Mouse (Mus musculus) lung, embryonic 14.5 days (tissue): ENCODE data around the gene Eif4ebp2. TPM values are rescaled to one million over a fixed set of nuclear protein-coding genes. Genes with fewer than 3 reads are reported as not detected.

ENCODE experiments used
- ATAC-seq: fragments of 200-750 bp; cut with Nextera tagmentation; 2 replicates; pipeline ENCODE4 v1.8.0; 2017; ENCODE audit warnings: mild to moderate bottlenecking, moderate TSS enrichment, moderate library complexity; ENCODE audit not compliant: insufficient read depth
- DNase-seq: peaks from one replicate; pipeline ENCODE4 v3.0.0-alpha.2; 2015
- H3K27ac ChIP-seq: fragments of 300-500 bp; sonication (generic); 2 replicates; pipeline ENCODE4 v1.5.1; 2014; ENCODE audit warnings: low read depth, mild to moderate bottlenecking, moderate library complexity
- H3K27me3 ChIP-seq: fragments of 300-500 bp; sonication (generic); 2 replicates; pipeline ENCODE4 v1.6.1; 2014; ENCODE audit warnings: low read length, control low read depth; ENCODE audit not compliant: insufficient read depth
- H3K36me3 ChIP-seq: fragments of 300-500 bp; sonication (generic); 2 replicates; pipeline ENCODE4 v1.6.1; 2014; ENCODE audit warnings: control low read depth; ENCODE audit not compliant: insufficient read depth
- H3K4me1 ChIP-seq: fragments of 300-500 bp; sonication (generic); 2 replicates; pipeline ENCODE4 v1.6.1; 2014; ENCODE audit warnings: antibody characterized with exemption, control low read depth; ENCODE audit not compliant: insufficient read depth
- H3K4me2 ChIP-seq: fragments of 300-500 bp; sonication (generic); 2 replicates; pipeline ENCODE4 v1.6.1; 2014; ENCODE audit warnings: mild to moderate bottlenecking
- H3K4me3 ChIP-seq: fragments of 300-500 bp; sonication (generic); 2 replicates; pipeline ENCODE4 v1.5.1; 2014; ENCODE audit warnings: low read depth, low read length
- H3K9ac ChIP-seq: fragments of 300-500 bp; sonication (generic); 2 replicates; pipeline ENCODE4 v1.6.1; 2014
- H3K9me3 ChIP-seq: fragments of 300-500 bp; sonication (generic); 2 replicates; pipeline ENCODE4 v1.6.1; 2016; ENCODE audit warnings: low read depth, low read length, control low read depth
- CTCF ChIP-seq: IDR thresholded peaks from 2 replicates; pipeline ENCODE4 v1.5.1; 2016; ENCODE audit warnings: antibody characterized with exemption, low read depth
- WGBS: fragments of 180-500 bp; shearing (Covaris S2); extraction: QIAGEN DNeasy Blood & Tissue Kit; methylation state at CpG from one replicate; pipeline ENCODE4 v1.1.7; 2014; 5-methylcytosine and 5-hydroxymethylcytosine counted together
- polyA plus RNA-seq: library from polyadenylated mRNA; unstranded; fragments of >200 nt; fragmentation: Nextera tagmentation; extraction: Ambion mirVana; gene quantifications from 2 replicates; pipeline ENCODE4 v1.2.1, GENCODE M21; 2014

Gene Eif4ebp2
- polyA plus RNA-seq, 1 experiment from 2014 or later: 57.4 TPM

DNA sequence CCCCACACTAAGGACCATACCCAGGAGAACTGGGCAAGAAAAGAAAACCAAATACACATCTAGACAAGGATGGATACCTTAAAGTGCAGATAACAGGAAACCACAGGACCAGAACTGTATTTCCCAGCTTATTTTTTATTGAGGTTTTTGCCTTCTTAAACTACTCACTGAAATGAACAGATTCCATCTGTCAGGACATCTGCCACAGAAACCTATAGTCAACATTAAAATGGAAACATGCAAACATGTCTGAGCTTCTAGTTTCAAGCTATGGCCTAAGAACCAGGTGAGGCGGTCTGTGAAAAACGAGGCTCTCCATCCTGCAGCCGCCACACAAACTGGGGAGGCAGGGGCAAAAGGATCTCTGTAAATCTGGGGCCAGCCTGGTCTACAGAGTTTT lies 7.4 kb downstream of the Eif4ebp2 start:
- no peak overlapping the region for H3K9ac ChIP-seq
- no peaks in the 10 kb centered on the region for H3K27me3 ChIP-seq
- WGBS: 63% methylated on average over 3 of the region's 3 CpGs
- H3K27ac ChIP-seq: no peak overlapping the region
- no peak overlapping the region for H3K4me3 ChIP-seq
- no peaks in the 10 kb centered on the region for H3K4me1 ChIP-seq
- H3K9me3 ChIP-seq: no peaks in the 10 kb centered on the region
- TF ChIP-seq CTCF: no peak
- no peak overlapping the region for H3K4me2 ChIP-seq
- DNase-seq (no peak), ATAC-seq (no peak)
- H3K36me3 ChIP-seq: peaks cover 10% of the 10 kb centered on the region; the same call in 1 of the 2 replicates

DNA sequence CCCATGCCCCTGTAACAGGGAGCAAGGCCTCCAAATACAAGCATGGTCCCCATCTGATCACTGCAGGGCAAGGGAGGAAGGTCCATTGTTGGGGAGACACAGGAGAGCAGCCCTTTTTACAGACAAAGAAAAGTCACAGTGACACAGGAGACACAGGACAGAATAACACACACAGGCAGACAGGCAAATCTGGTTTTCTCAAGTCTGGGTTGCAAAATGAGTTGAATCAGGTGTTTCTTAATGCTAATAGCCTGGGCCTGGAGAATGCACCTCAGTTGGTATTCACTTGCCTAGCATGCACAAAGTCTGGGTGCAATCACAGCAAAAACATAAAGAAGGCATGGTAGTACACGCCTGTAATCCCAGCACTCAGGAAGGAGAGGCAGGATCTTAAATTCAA lies 8.6 kb downstream of the Eif4ebp2 start:
- H3K36me3 ChIP-seq: peaks cover 6% of the 10 kb centered on the region; the same call in 1 of the 2 replicates
- H3K9me3 ChIP-seq: no peaks in the 10 kb centered on the region
- WGBS: 48% methylated on average over 1 of the region's 1 CpGs
- no peak for TF ChIP-seq CTCF
- H3K4me2 ChIP-seq: no peak overlapping the region
- ATAC-seq: no peak
- H3K4me3 ChIP-seq: no peak overlapping the region
- DNase-seq: no peak
- H3K27me3 ChIP-seq: no peaks in the 10 kb centered on the region
- no peaks in the 10 kb centered on the region for H3K4me1 ChIP-seq
- no peak overlapping the region for H3K27ac ChIP-seq
- H3K9ac ChIP-seq: no peak overlapping the region

GRCm38 (mm10) chr10:61443456-61443855 lies 9.0 kb downstream of the Eif4ebp2 start:
- peaks cover 10% of the 10 kb centered on the region for H3K36me3 ChIP-seq
- H3K4me3 ChIP-seq: no peak overlapping the region
- H3K9me3 ChIP-seq: no peaks in the 10 kb centered on the region
- no peaks in the 10 kb centered on the region for H3K4me1 ChIP-seq
- 52% methylated on average over 6 of the region's 6 CpGs for WGBS
- no peak for TF ChIP-seq CTCF
- no peak overlapping the region for H3K9ac ChIP-seq
- H3K27ac ChIP-seq: no peak overlapping the region
- H3K4me2 ChIP-seq: no peak overlapping the region
- no peaks in the 10 kb centered on the region for H3K27me3 ChIP-seq
- ATAC-seq (no peak), DNase-seq (no peak)

DNA sequence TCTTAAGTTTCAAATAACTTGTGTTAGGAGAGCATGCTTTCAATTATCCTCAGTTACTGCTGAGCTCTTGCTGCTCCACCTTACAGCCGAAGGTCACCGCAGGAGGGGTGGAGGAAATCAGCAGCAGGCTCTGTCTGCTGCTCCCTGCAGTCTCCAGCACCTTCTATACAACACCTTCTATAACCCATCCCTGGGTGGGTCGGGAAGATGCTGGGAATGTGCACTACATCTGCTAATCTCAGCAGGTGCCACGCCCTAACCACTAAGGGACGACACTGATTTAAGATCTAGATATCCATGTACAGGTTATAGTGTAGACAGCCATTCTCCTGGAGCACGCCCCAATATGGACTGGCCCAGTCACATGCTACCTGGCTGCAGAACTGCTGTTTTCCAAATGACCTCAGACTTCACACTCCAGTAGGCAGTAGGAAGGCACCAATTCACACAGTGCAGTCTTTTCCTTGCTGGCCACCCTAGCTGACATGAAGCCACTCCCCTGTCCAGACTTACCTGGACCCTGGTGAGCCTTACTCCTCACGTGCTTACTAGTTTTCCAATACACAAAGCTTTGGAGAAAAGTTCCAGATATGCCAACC lies 12.2 kb downstream of the Eif4ebp2 start:
- ATAC-seq: no peak
- no peak overlapping the region for H3K27ac ChIP-seq

DNA sequence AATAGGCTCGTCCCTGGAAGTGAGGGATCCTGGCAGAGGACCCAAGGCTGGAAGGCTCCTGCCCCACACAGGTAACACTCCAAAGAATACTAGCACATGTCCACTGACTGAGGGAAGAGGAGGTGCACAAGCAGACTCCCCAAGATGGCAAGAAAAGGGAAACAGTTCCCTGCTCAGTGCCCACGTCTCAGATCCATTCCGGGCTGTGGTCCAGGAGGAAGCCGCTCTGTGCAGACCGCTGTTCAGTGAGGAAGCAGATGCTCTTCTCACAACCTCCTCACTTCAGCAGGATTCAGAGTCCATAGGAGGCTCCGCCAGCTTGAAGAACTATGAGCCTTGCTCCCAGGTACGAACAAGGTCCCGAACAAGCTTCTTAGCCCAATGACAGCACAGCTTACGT lies 21.1 kb downstream of the Eif4ebp2 start:
- DNase-seq (no peak), ATAC-seq (no peak)
- WGBS: 91% methylated on average over 9 of the region's 9 CpGs
- H3K36me3 ChIP-seq: peaks cover 55% of the 10 kb centered on the region
- no peaks in the 10 kb centered on the region for H3K9me3 ChIP-seq
- TF ChIP-seq CTCF: no peak
- no peak overlapping the region for H3K27ac ChIP-seq
- no peaks in the 10 kb centered on the region for H3K4me1 ChIP-seq
- no peak overlapping the region for H3K9ac ChIP-seq
- no peak overlapping the region for H3K4me2 ChIP-seq
- H3K27me3 ChIP-seq: no peaks in the 10 kb centered on the region
- H3K4me3 ChIP-seq: no peak overlapping the region

More for the DNA sequence above, 12.2 kb downstream of the Eif4ebp2 start:
- H3K4me2 ChIP-seq: no peak overlapping the region
- no peaks in the 10 kb centered on the region for H3K4me1 ChIP-seq
- no peak overlapping the region for H3K4me3 ChIP-seq
- peaks cover 10% of the 10 kb centered on the region for H3K36me3 ChIP-seq
- H3K27me3 ChIP-seq: no peaks in the 10 kb centered on the region
- DNase-seq: no peak
- TF ChIP-seq CTCF: no peak
- H3K9me3 ChIP-seq: no peaks in the 10 kb centered on the region
- no peak overlapping the region for H3K9ac ChIP-seq
- 88% methylated on average over 7 of the region's 7 CpGs for WGBS

GRCm38 (mm10) chr10:61429043-61429442 lies 23.4 kb downstream of the Eif4ebp2 start:
- no peak overlapping the region for H3K9ac ChIP-seq
- 89% methylated on average over 5 of the region's 5 CpGs for WGBS
- no peak overlapping the region for H3K4me2 ChIP-seq
- DNase-seq: no peak
- no peak for TF ChIP-seq CTCF
- 0 out of 2 replicates have a peak, but pooled peaks cover 6% of the 10 kb centered on the region for H3K4me1 ChIP-seq
- H3K27me3 ChIP-seq: no peaks in the 10 kb centered on the region
- H3K4me3 ChIP-seq: no peak overlapping the region
- H3K27ac ChIP-seq: no peak overlapping the region
- ATAC-seq: no peak
- H3K9me3 ChIP-seq: no peaks in the 10 kb centered on the region
- H3K36me3 ChIP-seq: peaks cover 38% of the 10 kb centered on the region

- Histone ChIP-seq H3K9me3 (no peaks in the 10 kb centered on the region), H3K27ac (no peak overlapping the region), H3K4me2 (no peak overlapping the region), H3K9ac (no peak overlapping the region), H3K4me3 (no peak overlapping the region), H3K27me3 (no peaks in the 10 kb centered on the region), H3K36me3 (peaks cover 32% of the 10 kb centered on the region), H3K4me1 (0 out of 2 replicates have a peak, but pooled peaks cover 6% of the 10 kb centered on the region)
- 54% methylated on average over 4 of the region's 4 CpGs for WGBS
- ATAC-seq: no peak
- no peak for TF ChIP-seq CTCF
- no peak for DNase-seq
These were observed 24.0 kb downstream of the Eif4ebp2 start for GRCm38 (mm10) chr10:61428416-61428815.
